Mouse (Mus musculus) liver, postnatal 0 days (tissue): ENCODE results near the gene Rps11.
A peak's percentile ranks its signal among the peaks of the same experiment; 100 is the strongest.

ENCODE experiments used
- CTCF ChIP-seq: sonication (generic); IDR thresholded peaks from 2 replicates; pipeline ENCODE4 v1.5.1; 2016; ENCODE audit warnings: antibody characterized with exemption, low read depth
- EP300 ChIP-seq: IDR thresholded peaks from 2 replicates; pipeline ENCODE4 v1.6.1; 2016; ENCODE audit warnings: antibody characterized with exemption, low read depth, mild to moderate bottlenecking

DNA sequence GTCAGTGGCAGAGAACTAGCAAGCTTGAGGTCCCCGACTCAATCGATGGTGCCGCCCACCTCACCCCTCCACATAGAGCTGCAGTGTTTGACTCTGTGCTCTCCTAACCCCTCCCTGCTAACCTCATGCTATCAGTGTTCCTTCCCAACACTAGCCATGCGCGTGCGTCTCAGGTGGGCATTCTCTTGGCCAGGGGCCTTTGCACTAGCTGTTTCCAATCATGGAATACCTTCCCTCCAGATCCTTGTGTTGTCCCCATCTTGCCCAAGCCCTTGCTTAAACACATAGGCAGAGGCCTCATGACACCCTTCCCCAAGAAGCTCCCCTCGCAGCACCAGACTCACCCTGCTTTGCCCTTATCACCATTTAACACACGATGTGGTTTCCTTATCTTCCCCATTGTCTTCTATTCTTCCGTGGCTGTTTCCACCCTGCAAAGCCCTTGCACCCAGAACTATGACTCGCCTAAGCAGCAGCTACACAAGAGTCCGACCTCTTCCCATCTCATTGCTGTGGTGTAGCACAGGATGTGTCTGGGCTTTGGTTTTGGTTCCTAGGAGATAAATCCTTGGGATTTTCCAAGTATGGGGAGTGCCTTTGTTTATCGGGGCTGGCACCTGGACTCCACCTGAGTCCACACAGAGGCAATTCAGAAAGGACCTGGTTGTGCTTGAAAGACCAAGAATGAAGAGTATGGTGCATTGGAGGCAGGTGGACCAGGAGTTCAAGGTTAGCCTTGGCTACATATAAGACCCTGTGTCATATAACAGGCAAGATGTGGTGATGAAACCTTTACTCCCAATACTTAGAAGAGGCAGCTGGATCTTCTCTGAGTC lies 13.2 kb upstream of the Rps11 start:
- TF ChIP-seq CTCF (no peak), EP300 (peak; percentile 64)
